ENCODE assay signal across 38 mouse cellular contexts in the genomic region with DNA sequence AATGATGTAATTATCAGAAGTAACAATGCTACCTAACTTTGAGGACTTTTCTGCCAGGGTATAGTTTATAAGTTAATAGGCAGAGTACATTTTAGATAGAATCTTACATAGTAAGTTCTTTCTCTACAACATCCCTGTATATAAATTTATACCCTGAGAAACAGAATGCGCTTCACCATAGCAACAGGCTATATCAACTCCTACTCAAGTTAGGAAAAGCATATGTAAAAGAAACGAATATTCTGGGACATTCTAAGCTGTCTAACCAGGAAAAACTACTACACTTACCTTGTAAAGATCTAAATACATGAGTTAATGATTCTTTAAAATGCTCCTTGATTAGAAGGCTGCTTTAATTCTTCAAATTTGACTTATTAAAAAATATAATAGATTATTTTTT. TPM values are rescaled to one million over a fixed set of nuclear protein-coding genes. Genes with fewer than 3 reads are reported as not detected.
"Had no signal": no experiment of that assay in that cellular context is flagged by ENCODE, and none has a peak within 500 bp of the region (broad histone marks: within the 10 kb centered on the region; RNA-seq: fewer than 3 reads in every experiment).

No protein-coding gene starts in this region.

- H3K4me1 ChIP-seq: embryonic facial prominence, embryonic 10.5 days; embryonic facial prominence, embryonic 12.5 days; embryonic facial prominence, embryonic 13.5 days; embryonic facial prominence, embryonic 15.5 days; forebrain, embryonic 10.5 days; forebrain, embryonic 12.5 days; forebrain, embryonic 13.5 days; forebrain, embryonic 15.5 days had no signal

- H3K4me2 ChIP-seq: embryonic facial prominence, embryonic 12.5 days; embryonic facial prominence, embryonic 13.5 days; embryonic facial prominence, embryonic 15.5 days; forebrain, embryonic 12.5 days; forebrain, embryonic 13.5 days; forebrain, embryonic 15.5 days had no signal

- H3K9ac ChIP-seq: embryonic facial prominence, embryonic 12.5 days; embryonic facial prominence, embryonic 13.5 days; embryonic facial prominence, embryonic 15.5 days; forebrain, embryonic 12.5 days; forebrain, embryonic 13.5 days; forebrain, embryonic 15.5 days; forebrain, postnatal 0 days had no signal

- ATAC-seq: forebrain, embryonic 13.5 days; forebrain, embryonic 14.5 days; forebrain, embryonic 15.5 days; forebrain, embryonic 16.5 days; forebrain, postnatal 0 days had no signal

- H3K4me3 ChIP-seq: embryonic facial prominence, embryonic 10.5 days; embryonic facial prominence, embryonic 12.5 days; embryonic facial prominence, embryonic 13.5 days; embryonic facial prominence, embryonic 15.5 days; erythroblast, embryonic 14.5 days; forebrain, embryonic 10.5 days; forebrain, embryonic 12.5 days; forebrain, embryonic 13.5 days; forebrain, embryonic 15.5 days; gastrocnemius, adult 2 months; heart, adult 2 months had no signal

- DNase-seq: cerebellum, adult 2 months; cerebellum, adult 8-10 months; cerebellum, adult 9-10 months; cerebellum, adult 9-11 months; cerebellum, postnatal 10 days; cerebellum, postnatal 14 days; cerebellum, postnatal 25 days; cerebellum, postnatal 36 days; embryo, embryonic 11 days; forebrain, postnatal 0 days; gastrocnemius, adult 2 months; gastrocnemius, postnatal 10 days; gastrocnemius, postnatal 14 days; gastrocnemius, postnatal 25 days; gastrocnemius, postnatal 36 days; heart, adult 11 months; heart, adult 18-20 months; heart, adult 2 months had no signal

- H3K27me3 ChIP-seq: embryonic facial prominence, embryonic 12.5 days; embryonic facial prominence, embryonic 13.5 days; embryonic facial prominence, embryonic 15.5 days; forebrain, embryonic 12.5 days; forebrain, embryonic 13.5 days; forebrain, embryonic 15.5 days had no signal

- H3K27ac ChIP-seq: embryonic facial prominence, embryonic 10.5 days; embryonic facial prominence, embryonic 12.5 days; embryonic facial prominence, embryonic 13.5 days; embryonic facial prominence, embryonic 15.5 days; forebrain, embryonic 10.5 days; forebrain, embryonic 12.5 days; forebrain, embryonic 13.5 days; forebrain, embryonic 15.5 days; gastrocnemius, adult 2 months; heart, adult 2 months had no signal

- H3K9me3 ChIP-seq: embryonic facial prominence, embryonic 10.5 days; embryonic facial prominence, embryonic 12.5 days; embryonic facial prominence, embryonic 13.5 days; embryonic facial prominence, embryonic 15.5 days; forebrain, embryonic 10.5 days; forebrain, embryonic 12.5 days; forebrain, embryonic 13.5 days; forebrain, embryonic 15.5 days had no signal

RNA-seq across cellular contexts. Expression of a gene that starts 58.2 kb away (rescaled TPM):
- total RNA-seq: common myeloid progenitor, adult 5-6 weeks; forebrain, postnatal 0 days; gastrocnemius, adult 18-20 months; gastrocnemius, adult 2 months; gastrocnemius, adult 8-10 months; gastrocnemius, postnatal 10 days; gastrocnemius, postnatal 14 days; gastrocnemius, postnatal 25 days; gastrocnemius, postnatal 36 days; gastrocnemius, postnatal 4 days; granulocyte monocyte progenitor cell, adult 5-6 weeks; heart, adult 18-20 months; heart, adult 2 months; heart, adult 8-10 months had no signal
- polyA plus RNA-seq: cerebellum, adult 2 months; cortical plate, adult 2 months; erythroblast, embryonic 14.5 days; frontal cortex, adult 2 months; gonadal fat pad, adult 2 months; heart, adult 2 months had no signal
